Mouse (Mus musculus) embryonic fibroblast, embryonic 13.5 days (primary cell): ENCODE results near the gene Cysrt1.

Source experiments
- CTCF ChIP-seq: IDR thresholded peaks from 2 replicates; pipeline ENCODE4 v1.5.1; 2011; ENCODE audit warnings: mild to moderate bottlenecking, control low read depth, low read length, moderate library complexity, borderline replicate concordance; ENCODE audit not compliant: insufficient read depth
- POLR2A ChIP-seq: IDR thresholded peaks from 2 replicates; pipeline ENCODE4 v1.6.1; 2011; ENCODE audit warnings: low read depth, mild to moderate bottlenecking, control low read depth, low read length, moderate library complexity

DNA sequence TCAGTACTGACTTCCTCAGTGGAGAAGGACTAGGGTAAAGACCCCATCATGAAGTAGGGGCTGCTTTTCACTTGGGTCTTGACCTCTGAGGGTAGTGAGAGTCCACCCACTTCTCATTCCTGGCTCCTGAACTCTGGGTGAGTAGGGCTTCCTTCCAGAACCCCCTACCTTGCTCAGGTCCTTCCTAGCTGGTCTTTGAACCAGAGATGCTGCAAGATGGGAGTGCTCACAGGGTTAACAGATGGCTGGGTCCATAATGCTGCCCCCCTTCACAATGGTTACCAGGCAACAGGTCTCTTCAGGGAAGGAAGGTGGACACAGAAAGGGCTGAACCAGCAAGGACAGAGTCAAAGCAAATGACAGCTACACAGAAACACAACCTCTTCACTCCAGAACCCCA, 23.8 kb downstream of the Cysrt1 start, which contains the start of gene Fam166a:
- TF ChIP-seq CTCF (no peak), POLR2A (no peak)
